In genomic region chr15:80934841-80935240, GRCm38 (mm10) we compare ENCODE assay signal across 24 mouse cellular contexts.
"Had no signal": no experiment of that assay in that cellular context is flagged by ENCODE, and none has a peak within 500 bp of the region (broad histone marks: within the 10 kb centered on the region; RNA-seq: fewer than 3 reads in every experiment).

No protein-coding gene starts in this region.

- H3K27ac ChIP-seq: heart, adult 2 months; heart, embryonic 13.5 days; heart, embryonic 15.5 days; hindbrain, embryonic 13.5 days; hindbrain, embryonic 15.5 days; hindbrain, postnatal 0 days; intestine, embryonic 15.5 days; layer of hippocampus, adult 2 months; left cerebral cortex, adult 2 months; limb, embryonic 10.5 days; limb, embryonic 12.5 days had no signal

- ATAC-seq: forebrain, postnatal 0 days; hindbrain, postnatal 0 days; inflammation-experienced regulatory T-cells, adult 6 months; intestine, embryonic 15.5 days; intestine, postnatal 0 days had no signal

- DNase-seq: forebrain, postnatal 0 days; gastrocnemius, postnatal 14 days; gastrocnemius, postnatal 36 days; heart, adult 2 months; heart, postnatal 14 days; heart, postnatal 36 days; kidney, adult 18-20 months; kidney, adult 8-10 months; kidney, postnatal 10 days; kidney, postnatal 25 days; kidney, postnatal 4 days had no signal

- H3K4me3 ChIP-seq: heart, adult 2 months; heart, embryonic 13.5 days; heart, embryonic 15.5 days; hindbrain, embryonic 13.5 days; hindbrain, embryonic 15.5 days; intestine, embryonic 15.5 days; layer of hippocampus, adult 2 months; left cerebral cortex, adult 2 months; limb, embryonic 10.5 days; limb, embryonic 12.5 days had no signal

- H3K27me3 ChIP-seq: heart, embryonic 13.5 days; heart, embryonic 15.5 days; hindbrain, embryonic 13.5 days; hindbrain, embryonic 15.5 days; intestine, embryonic 15.5 days; limb, embryonic 12.5 days had no signal

- H3K4me2 ChIP-seq: heart, embryonic 11.5 days; heart, embryonic 13.5 days; heart, embryonic 15.5 days; hindbrain, embryonic 13.5 days; hindbrain, embryonic 15.5 days; intestine, embryonic 15.5 days; limb, embryonic 12.5 days had no signal

- H3K4me1 ChIP-seq: hindbrain, embryonic 13.5 days; hindbrain, embryonic 15.5 days; intestine, embryonic 15.5 days had no signal

- H3K9ac ChIP-seq: forebrain, postnatal 0 days; heart, embryonic 13.5 days; heart, embryonic 15.5 days; hindbrain, embryonic 13.5 days; hindbrain, embryonic 15.5 days; intestine, embryonic 15.5 days; limb, embryonic 12.5 days had no signal

- H3K9me3 ChIP-seq: heart, embryonic 13.5 days; heart, embryonic 15.5 days; hindbrain, embryonic 13.5 days; hindbrain, embryonic 15.5 days; intestine, embryonic 15.5 days; limb, embryonic 10.5 days; limb, embryonic 12.5 days had no signal
